Mouse (Mus musculus): ENCODE measurements around the gene Ubac2. TPM values are rescaled to one million over a fixed set of nuclear protein-coding genes. Genes with fewer than 3 reads are reported as not detected.

Gene Ubac2
- total and polyA plus RNA-seq, 2 experiments from 2014 or later: 39.4 to 66.8 TPM

DNA sequence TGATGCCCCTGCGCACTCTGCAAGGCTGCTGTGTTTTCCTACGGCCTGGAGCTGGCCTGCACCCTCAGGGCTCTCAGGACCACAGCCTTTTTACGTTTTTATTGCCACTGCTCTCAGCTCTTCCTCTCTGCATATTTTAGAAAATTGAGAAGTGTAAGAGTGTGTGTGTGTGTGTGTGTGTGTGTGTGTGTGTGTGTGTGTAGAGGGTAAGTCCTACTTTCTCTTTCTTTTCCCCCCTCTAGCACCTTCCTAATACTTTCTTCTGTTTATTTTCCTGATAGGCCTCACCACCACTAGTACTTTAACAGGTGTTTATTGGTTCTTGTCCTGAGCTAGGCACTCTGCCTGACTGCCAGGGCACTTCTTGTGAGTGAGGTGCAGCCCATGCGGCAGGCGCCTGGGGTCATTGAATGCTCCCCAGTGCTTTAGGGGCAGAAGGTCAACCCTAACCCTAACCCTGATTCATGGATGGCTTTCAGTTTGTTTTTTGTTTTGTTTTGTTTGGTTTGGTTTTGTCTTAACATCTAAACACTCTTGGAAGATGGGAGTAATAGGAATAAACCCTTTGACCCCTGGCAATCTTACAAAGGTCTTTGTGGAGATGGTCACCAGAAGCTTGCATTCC, 16.2 kb downstream of the Ubac2 start:
- TF ChIP-seq EP300 (IDR thresholded peaks at IDR 0.05; ENCODE audit: low read depth) (no peak), CTCF (IDR thresholded peaks at IDR 0.05; ENCODE audit: low read depth) (no peak)
- Histone ChIP-seq H3K4me3 (ENCODE audit: low read depth, low read length) (no peak overlapping the region), H3K9ac (replicated peaks; ENCODE audit: low read depth, low read length) (no peak overlapping the region), H3K36me3 (replicated peaks; ENCODE audit: control insufficient read depth, insufficient read depth, low read length) (no peaks in the 10 kb centered on the region), H3K4me1 (ENCODE audit: control insufficient read depth, insufficient read depth) (no peaks in the 10 kb centered on the region), H3K27ac (ENCODE audit: low read depth) (no peak overlapping the region), H3K4me2 (ENCODE audit: low read depth, low read length) (no peak overlapping the region), H3K27me3 (ENCODE audit: control insufficient read depth, insufficient read depth, low read length) (no peaks in the 10 kb centered on the region), H3K9me3 (replicated peaks; ENCODE audit: control insufficient read depth, low read length) (no peaks in the 10 kb centered on the region)
- WGBS: 87% methylated on average over 5 of the region's 5 CpGs
- ATAC-seq (ENCODE audit: insufficient read depth, low read depth) (no peak), DNase-seq (ENCODE audit: low spot score) (no peak)

- no peaks in the 10 kb centered on the region for H3K36me3 ChIP-seq (replicated peaks; ENCODE audit: control insufficient read depth, insufficient read depth, low read length)
- H3K9ac ChIP-seq (replicated peaks; ENCODE audit: low read depth, low read length): no peak overlapping the region
- TF ChIP-seq CTCF (IDR thresholded peaks at IDR 0.05; ENCODE audit: low read depth): no peak
- TF ChIP-seq EP300 (IDR thresholded peaks at IDR 0.05; ENCODE audit: low read depth): no peak
- H3K4me2 ChIP-seq (ENCODE audit: low read depth, low read length): no peak overlapping the region
- no peak overlapping the region for H3K27ac ChIP-seq (ENCODE audit: low read depth)
- DNase-seq (ENCODE audit: low spot score): no peak
- 72% methylated on average over 4 of the region's 4 CpGs for WGBS
- no peaks in the 10 kb centered on the region for H3K9me3 ChIP-seq (replicated peaks; ENCODE audit: control insufficient read depth, low read length)
- H3K4me3 ChIP-seq (ENCODE audit: low read depth, low read length): no peak overlapping the region
- ATAC-seq (ENCODE audit: insufficient read depth, low read depth): no peak
- H3K27me3 ChIP-seq (ENCODE audit: control insufficient read depth, insufficient read depth, low read length): no peaks in the 10 kb centered on the region
- no peaks in the 10 kb centered on the region for H3K4me1 ChIP-seq (ENCODE audit: control insufficient read depth, insufficient read depth)
These were observed 16.9 kb downstream of the Ubac2 start for GRCm38 (mm10) chr14:121895316-121895715.

GRCm38 (mm10) chr14:121896126-121897090, 18.0 kb downstream of the Ubac2 start:
- WGBS: 63% methylated on average over 6 of the region's 6 CpGs
- DNase-seq (ENCODE audit: low spot score): no peak
- no peaks in the 10 kb centered on the region for H3K9me3 ChIP-seq (replicated peaks; ENCODE audit: control insufficient read depth, low read length)
- H3K9ac ChIP-seq (replicated peaks; ENCODE audit: low read depth, low read length): no peak overlapping the region
- no peaks in the 10 kb centered on the region for H3K4me1 ChIP-seq (ENCODE audit: control insufficient read depth, insufficient read depth)
- TF ChIP-seq EP300 (IDR thresholded peaks at IDR 0.05; ENCODE audit: low read depth) (no peak), CTCF (IDR thresholded peaks at IDR 0.05; ENCODE audit: low read depth) (no peak)
- no peak overlapping the region for H3K4me3 ChIP-seq (ENCODE audit: low read depth, low read length)
- no peak overlapping the region for H3K4me2 ChIP-seq (ENCODE audit: low read depth, low read length)
- no peaks in the 10 kb centered on the region for H3K27me3 ChIP-seq (ENCODE audit: control insufficient read depth, insufficient read depth, low read length)
- no peak overlapping the region for H3K27ac ChIP-seq (ENCODE audit: low read depth)
- ATAC-seq (ENCODE audit: insufficient read depth, low read depth): no peak
- H3K36me3 ChIP-seq (replicated peaks; ENCODE audit: control insufficient read depth, insufficient read depth, low read length): no peaks in the 10 kb centered on the region

DNA sequence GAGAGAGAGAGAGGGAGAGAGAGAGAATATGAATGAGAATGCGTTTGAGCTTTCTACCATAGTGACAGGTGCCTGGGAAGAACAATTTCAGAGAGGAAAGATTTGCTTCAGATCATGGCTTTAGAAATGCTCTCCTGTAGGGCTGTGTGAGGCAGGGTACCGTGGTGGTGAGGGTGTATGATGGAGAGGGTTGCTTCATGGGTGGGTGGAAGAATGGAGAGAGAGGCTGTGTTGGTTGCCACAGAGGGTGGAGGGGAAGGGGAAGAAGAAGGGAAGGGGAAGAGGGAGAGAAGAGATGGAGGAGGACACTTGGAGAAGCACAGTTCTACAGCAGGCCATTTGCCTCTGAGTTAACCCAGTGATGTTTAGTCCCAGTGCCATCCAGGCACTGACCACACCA, 19.4 kb downstream of the Ubac2 start:
- Histone ChIP-seq H3K4me1 (ENCODE audit: control insufficient read depth, insufficient read depth) (no peaks in the 10 kb centered on the region), H3K36me3 (replicated peaks; ENCODE audit: control insufficient read depth, insufficient read depth, low read length) (no peaks in the 10 kb centered on the region), H3K27ac (ENCODE audit: low read depth) (no peak overlapping the region), H3K9me3 (replicated peaks; ENCODE audit: control insufficient read depth, low read length) (no peaks in the 10 kb centered on the region), H3K9ac (replicated peaks; ENCODE audit: low read depth, low read length) (no peak overlapping the region), H3K27me3 (ENCODE audit: control insufficient read depth, insufficient read depth, low read length) (no peaks in the 10 kb centered on the region), H3K4me2 (ENCODE audit: low read depth, low read length) (no peak overlapping the region), H3K4me3 (ENCODE audit: low read depth, low read length) (no peak overlapping the region)
- WGBS: 81% methylated on average over 2 of the region's 2 CpGs
- DNase-seq (ENCODE audit: low spot score): no peak
- TF ChIP-seq CTCF (IDR thresholded peaks at IDR 0.05; ENCODE audit: low read depth) (no peak), EP300 (IDR thresholded peaks at IDR 0.05; ENCODE audit: low read depth) (no peak)
- ATAC-seq (ENCODE audit: insufficient read depth, low read depth): no peak

DNA sequence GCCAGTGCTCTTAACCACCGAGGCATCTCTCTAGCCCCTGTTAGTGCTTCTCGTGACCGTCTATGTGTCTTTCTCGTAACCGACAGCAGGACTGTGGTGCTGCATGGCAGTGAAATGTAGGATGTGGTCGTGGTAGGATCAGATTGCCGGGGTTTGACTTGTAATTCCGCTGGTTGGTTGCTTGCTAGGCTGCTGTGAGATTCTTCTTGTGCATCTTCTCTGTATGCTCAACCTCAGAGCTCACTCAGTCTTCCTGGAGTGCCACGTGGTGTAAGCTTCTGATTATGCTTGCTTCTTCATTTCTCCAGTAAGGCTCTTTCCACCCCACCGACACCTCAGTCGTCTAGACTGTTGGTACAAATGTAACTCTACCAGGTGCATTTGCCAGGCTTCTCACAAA, 20.1 kb downstream of the Ubac2 start:
- Histone ChIP-seq H3K4me2 (ENCODE audit: low read depth, low read length) (no peak overlapping the region), H3K27ac (ENCODE audit: low read depth) (no peak overlapping the region), H3K4me3 (ENCODE audit: low read depth, low read length) (no peak overlapping the region), H3K36me3 (replicated peaks; ENCODE audit: control insufficient read depth, insufficient read depth, low read length) (no peaks in the 10 kb centered on the region), H3K9ac (replicated peaks; ENCODE audit: low read depth, low read length) (no peak overlapping the region), H3K4me1 (ENCODE audit: control insufficient read depth, insufficient read depth) (no peaks in the 10 kb centered on the region; the same call in 1 of the 2 replicates), H3K27me3 (ENCODE audit: control insufficient read depth, insufficient read depth, low read length) (no peaks in the 10 kb centered on the region), H3K9me3 (replicated peaks; ENCODE audit: control insufficient read depth, low read length) (no peaks in the 10 kb centered on the region)
- WGBS: 77% methylated on average over 11 of the region's 11 CpGs
- no peak for DNase-seq (ENCODE audit: low spot score)
- no peak for ATAC-seq (ENCODE audit: insufficient read depth, low read depth)
- TF ChIP-seq CTCF (IDR thresholded peaks at IDR 0.05; ENCODE audit: low read depth): no peak
- no peak for TF ChIP-seq EP300 (IDR thresholded peaks at IDR 0.05; ENCODE audit: low read depth)
